Mouse (Mus musculus): Measurements from ENCODE around the gene Atg4a-ps.
"Not testable (repeated sequence)": the region's sequence is repeated elsewhere in the genome, so short reads cannot be mapped to it uniquely, and the experiment has no call there.

Gene Atg4a-ps

GRCm38 (mm10) chr3:103645968-103646367 lies at the start of gene Atg4a-ps:
Atg4a-ps (minus strand) TSS chr3:103646068.
- not testable (repeated sequence) for DNase-seq (ENCODE audit: inconsistent age in 2 of 2, low spot score in 1 of 2)

GRCm38 (mm10) chr3:103695556-103695955 lies 49.7 kb upstream of the Atg4a-ps start:
- DNase-seq (ENCODE audit: inconsistent age in 2 of 2, low spot score in 1 of 2) = no peak

GRCm38 (mm10) chr3:103690506-103690905 lies 44.6 kb upstream of the Atg4a-ps start:
- DNase-seq (ENCODE audit: inconsistent age in 2 of 2, low spot score in 1 of 2) = no peak

- DNase-seq (ENCODE audit: inconsistent age in 2 of 2, low spot score in 1 of 2) = no peak
These were observed 43.2 kb upstream of the Atg4a-ps start for GRCm38 (mm10) chr3:103689043-103689442.

- DNase-seq (ENCODE audit: inconsistent age in 2 of 2, low spot score in 1 of 2) = no peak
These were observed 38.1 kb upstream of the Atg4a-ps start for GRCm38 (mm10) chr3:103683966-103684319.

- DNase-seq (ENCODE audit: inconsistent age in 2 of 2, low spot score in 1 of 2) = peak; percentile 58 to 83
These were observed 37.5 kb upstream of the Atg4a-ps start for GRCm38 (mm10) chr3:103683234-103683965.

GRCm38 (mm10) chr3:103682473-103682872 lies 36.6 kb upstream of the Atg4a-ps start:
- peak; percentile 56 to 76 for DNase-seq (ENCODE audit: inconsistent age in 2 of 2, low spot score in 1 of 2)

- no peak for DNase-seq (ENCODE audit: inconsistent age in 2 of 2, low spot score in 1 of 2)
These were observed 32.9 kb upstream of the Atg4a-ps start for GRCm38 (mm10) chr3:103678811-103679210.

GRCm38 (mm10) chr3:103672716-103673115 lies 26.8 kb upstream of the Atg4a-ps start:
- no peak for DNase-seq (ENCODE audit: inconsistent age in 2 of 2, low spot score in 1 of 2)

GRCm38 (mm10) chr3:103672113-103672512 lies 26.2 kb upstream of the Atg4a-ps start:
- no peak for DNase-seq (ENCODE audit: inconsistent age in 2 of 2, low spot score in 1 of 2)

GRCm38 (mm10) chr3:103663385-103663784 lies 17.5 kb upstream of the Atg4a-ps start:
- DNase-seq (ENCODE audit: inconsistent age in 2 of 2, low spot score in 1 of 2) = no peak

- DNase-seq (ENCODE audit: inconsistent age in 2 of 2, low spot score in 1 of 2) = no peak
These were observed 15.8 kb upstream of the Atg4a-ps start for GRCm38 (mm10) chr3:103661714-103662113.

- DNase-seq (ENCODE audit: inconsistent age in 2 of 2, low spot score in 1 of 2) = no peak
These were observed 14.1 kb upstream of the Atg4a-ps start for GRCm38 (mm10) chr3:103660012-103660411.

- no peak for DNase-seq (ENCODE audit: inconsistent age in 2 of 2, low spot score in 1 of 2)
These were observed 4.5 kb upstream of the Atg4a-ps start for GRCm38 (mm10) chr3:103650406-103650805.

- no peak for DNase-seq (ENCODE audit: inconsistent age in 2 of 2, low spot score in 1 of 2)
These were observed 3.8 kb upstream of the Atg4a-ps start for GRCm38 (mm10) chr3:103649716-103650115.

- DNase-seq (ENCODE audit: inconsistent age in 2 of 2, low spot score in 1 of 2) = no peak
These were observed 2.6 kb upstream of the Atg4a-ps start for GRCm38 (mm10) chr3:103648486-103648885.

- no peak for DNase-seq (ENCODE audit: inconsistent age in 2 of 2, low spot score in 1 of 2)
These were observed 1.4 kb upstream of the Atg4a-ps start for GRCm38 (mm10) chr3:103647164-103647867.

GRCm38 (mm10) chr3:103641301-103641700 lies 4.6 kb downstream of the Atg4a-ps start:
- peak in 1 of 2 experiments; percentile 25 for DNase-seq (ENCODE audit: inconsistent age in 2 of 2, low spot score in 1 of 2)

- DNase-seq (ENCODE audit: inconsistent age in 2 of 2, low spot score in 1 of 2) = peak; percentile 15 to 74
These were observed 5.6 kb downstream of the Atg4a-ps start for GRCm38 (mm10) chr3:103640226-103640803.

- no peak for DNase-seq (ENCODE audit: inconsistent age in 2 of 2, low spot score in 1 of 2)
These were observed 8.2 kb downstream of the Atg4a-ps start for GRCm38 (mm10) chr3:103637641-103638040.

GRCm38 (mm10) chr3:103634256-103634655 lies 11.6 kb downstream of the Atg4a-ps start:
- no peak for DNase-seq (ENCODE audit: inconsistent age in 2 of 2, low spot score in 1 of 2)

- peak in 1 of 2 experiments; percentile 38 for DNase-seq (ENCODE audit: inconsistent age in 2 of 2, low spot score in 1 of 2)
These were observed 12.0 kb downstream of the Atg4a-ps start for GRCm38 (mm10) chr3:103633831-103634230.
